Mouse (Mus musculus) kidney, adult 2 months (tissue): ENCODE measurements at regions not wholly inside any gene's neighbourhood (a gene's known extent, or its start where the extent isn't known, plus 50 kb on each side); places are given as distances from the start of the nearest gene placed in this dataset.

Experiments
- DNase-seq: peaks from one replicate; pipeline ENCODE4 v3.0.0; 2021
- H3K27ac ChIP-seq: fragments of 200-500 bp; 2 replicates; pipeline ENCODE4 v1.5.1; 2012; ENCODE audit warnings: low read depth, low read length, control low read depth, inconsistent platforms; ENCODE audit not compliant: insufficient read depth
- H3K27me3 ChIP-seq: fragments of 200-500 bp; replicated peaks from 2 replicates; pipeline ENCODE4 v1.6.1; 2012; ENCODE audit warnings: mild to moderate bottlenecking, moderate library complexity, low read length, inconsistent platforms; ENCODE audit not compliant: control insufficient read depth, insufficient read depth
- H3K36me3 ChIP-seq: fragments of 200-500 bp; 2 replicates; pipeline ENCODE4 v1.6.1; 2012; ENCODE audit warnings: mild to moderate bottlenecking, moderate library complexity, low read length, inconsistent platforms; ENCODE audit not compliant: control insufficient read depth, insufficient read depth
- H3K4me1 ChIP-seq: fragments of 200-500 bp; 2 replicates; pipeline ENCODE4 v1.6.1; 2011; ENCODE audit warnings: low read length; ENCODE audit not compliant: control insufficient read depth, insufficient read depth
- H3K4me3 ChIP-seq: fragments of 200-500 bp; 2 replicates; pipeline ENCODE4 v1.5.1; 2011; ENCODE audit warnings: mild to moderate bottlenecking, low read depth, low read length, control low read depth; ENCODE audit not compliant: insufficient read depth
- CTCF ChIP-seq: fragments of 200-500 bp; conservative IDR thresholded peaks from 2 replicates; pipeline ENCODE4 v1.5.1; 2011; ENCODE audit warnings: low read depth, mild to moderate bottlenecking, control low read depth, low read length, moderate library complexity, mixed read lengths; ENCODE audit not compliant: insufficient read depth, insufficient read length
- POLR2A ChIP-seq: fragments of 200-500 bp; IDR thresholded peaks from one replicate; pipeline ENCODE4 v1.6.1; 2011; ENCODE audit warnings: low read depth, low read length, control low read depth
- WGBS: fragments of 180-500 bp; shearing (Covaris S2); methylation state at CpG from one replicate; pipeline ENCODE4 v1.1.7; 2018; 5-methylcytosine and 5-hydroxymethylcytosine counted together

DNA sequence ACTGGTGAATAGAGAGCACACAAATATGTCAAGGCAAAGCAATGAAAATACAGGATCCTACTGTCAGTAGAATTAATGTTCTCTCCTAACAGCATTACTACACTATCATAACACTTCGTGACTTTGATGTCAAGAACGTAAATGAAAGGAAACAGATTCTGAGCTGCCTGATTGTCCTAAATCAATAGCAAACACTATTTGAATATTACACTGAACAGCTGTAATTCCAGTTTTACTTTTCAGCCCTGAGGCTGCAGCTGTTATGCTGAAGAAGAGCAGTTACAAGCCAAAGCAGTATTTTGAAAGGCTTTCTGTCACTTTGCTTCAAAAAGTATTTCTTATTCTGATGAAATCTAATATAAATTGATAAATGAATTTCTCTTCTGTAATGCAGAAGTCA, 828.7 kb upstream of the Adgrl2 start:
- Histone ChIP-seq H3K27me3 (no peaks in the 10 kb centered on the region), H3K36me3 (no peaks in the 10 kb centered on the region), H3K27ac (no peak overlapping the region), H3K4me1 (no peaks in the 10 kb centered on the region), H3K4me3 (no peak overlapping the region)
- whole genome bisulfite sequencing: 81% methylated on average over 2 of the region's 2 CpGs
- DNase-seq: no peak
- no peak for TF ChIP-seq CTCF
- no peak for TF ChIP-seq POLR2A

GRCm38 (mm10) chr3:149811036-149811435, 820.7 kb upstream of the Adgrl2 start:
- no peak for DNase-seq
- H3K36me3 ChIP-seq: no peaks in the 10 kb centered on the region
- WGBS: 59% methylated on average over 2 of the region's 2 CpGs
- H3K4me1 ChIP-seq: no peaks in the 10 kb centered on the region
- H3K27me3 ChIP-seq: no peaks in the 10 kb centered on the region
- TF ChIP-seq CTCF: no peak
- no peak for TF ChIP-seq POLR2A
- H3K27ac ChIP-seq: no peak overlapping the region
- H3K4me3 ChIP-seq: no peak overlapping the region

- Histone ChIP-seq H3K4me3 (no peak overlapping the region), H3K36me3 (no peaks in the 10 kb centered on the region), H3K4me1 (no peaks in the 10 kb centered on the region), H3K27me3 (no peaks in the 10 kb centered on the region), H3K27ac (no peak overlapping the region)
- WGBS: 62% methylated on average over 6 of the region's 6 CpGs
- no peak for DNase-seq
- TF ChIP-seq CTCF (no peak), POLR2A (no peak)
These were observed 815.0 kb upstream of the Adgrl2 start for GRCm38 (mm10) chr3:149805345-149805744.

- no peaks in the 10 kb centered on the region for H3K36me3 ChIP-seq
- 68% methylated on average over 2 of the region's 2 CpGs for WGBS
These were observed 805.8 kb upstream of the Adgrl2 start for GRCm38 (mm10) chr3:149796123-149796522.

DNA sequence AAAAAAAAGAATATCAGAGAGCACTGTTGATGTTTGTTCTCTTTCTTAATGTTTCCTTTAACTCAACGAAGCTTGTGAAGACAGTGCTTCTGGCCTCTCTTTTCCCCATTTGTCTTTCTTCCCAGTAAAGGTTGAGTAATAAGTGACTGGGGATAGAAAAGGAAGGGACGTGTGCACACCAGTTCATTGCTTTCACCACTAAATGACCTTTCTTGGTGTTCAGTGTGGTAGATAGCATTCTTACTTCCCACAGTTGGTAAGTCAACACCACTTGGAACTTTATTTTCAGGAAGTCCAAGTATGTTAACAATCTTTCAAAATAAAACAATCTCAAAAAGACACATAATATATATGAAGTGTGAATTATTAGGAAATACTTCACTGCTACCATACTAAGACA, 801.2 kb upstream of the Adgrl2 start:
- WGBS: 73% methylated on average over 2 of the region's 2 CpGs
- DNase-seq: no peak
- no peaks in the 10 kb centered on the region for H3K27me3 ChIP-seq

More at GRCm38 (mm10) chr3:149796123-149796522, 805.8 kb upstream of the Adgrl2 start:
- Histone ChIP-seq H3K4me1 (no peaks in the 10 kb centered on the region), H3K27me3 (no peaks in the 10 kb centered on the region), H3K27ac (no peak overlapping the region), H3K4me3 (no peak overlapping the region)
- DNase-seq: no peak
- TF ChIP-seq CTCF (no peak), POLR2A (no peak)

GRCm38 (mm10) chr3:149786096-149786495, 795.7 kb upstream of the Adgrl2 start:
- Histone ChIP-seq H3K27ac (no peak overlapping the region), H3K36me3 (no peaks in the 10 kb centered on the region), H3K27me3 (no peaks in the 10 kb centered on the region), H3K4me3 (no peak overlapping the region), H3K4me1 (no peaks in the 10 kb centered on the region)
- no peak for DNase-seq
- 91% methylated on average over 2 of the region's 2 CpGs for WGBS
- no peak for TF ChIP-seq CTCF
- TF ChIP-seq POLR2A: no peak

More for the DNA sequence above, 801.2 kb upstream of the Adgrl2 start:
- Histone ChIP-seq H3K36me3 (no peaks in the 10 kb centered on the region), H3K4me1 (no peaks in the 10 kb centered on the region), H3K4me3 (no peak overlapping the region), H3K27ac (no peak overlapping the region)
- TF ChIP-seq POLR2A (no peak), CTCF (no peak)

GRCm38 (mm10) chr3:149783903-149784608, 793.7 kb upstream of the Adgrl2 start:
- Histone ChIP-seq H3K4me1 (no peaks in the 10 kb centered on the region), H3K36me3 (no peaks in the 10 kb centered on the region), H3K27me3 (no peaks in the 10 kb centered on the region), H3K4me3 (no peak overlapping the region), H3K27ac (no peak overlapping the region)
- no peak for DNase-seq
- TF ChIP-seq POLR2A (no peak), CTCF (no peak)
- WGBS: 87% methylated on average over 2 of the region's 2 CpGs
